Mouse (Mus musculus) kidney, postnatal 10 days (tissue): ENCODE data around the gene Lrrc61.

ENCODE experiments used
- DNase-seq: peaks from one replicate; pipeline ENCODE4 v3.0.0; 2021; ENCODE audit warnings: mixed read lengths

Lrrc61 gene

DNA sequence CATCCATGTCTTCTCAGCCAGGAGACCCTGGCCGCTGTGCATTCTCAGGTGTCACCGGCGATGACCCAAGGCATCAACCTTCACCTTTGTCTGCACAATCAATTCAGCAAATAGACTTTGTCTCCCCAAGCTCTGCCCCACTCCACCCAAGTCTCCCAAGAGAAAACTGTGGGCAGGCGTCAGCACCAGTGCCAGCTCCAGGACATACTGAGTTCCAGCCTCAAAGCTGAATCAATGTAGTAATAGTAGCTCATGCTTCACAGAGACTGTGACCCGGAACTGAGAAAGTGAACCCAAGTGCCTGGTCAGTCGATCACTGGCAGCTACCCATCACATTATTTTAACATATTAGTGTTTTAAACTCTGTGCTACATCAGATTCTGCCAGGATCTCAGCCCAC, 6.3 kb upstream of the Lrrc61 start:
- no peak for DNase-seq

DNA sequence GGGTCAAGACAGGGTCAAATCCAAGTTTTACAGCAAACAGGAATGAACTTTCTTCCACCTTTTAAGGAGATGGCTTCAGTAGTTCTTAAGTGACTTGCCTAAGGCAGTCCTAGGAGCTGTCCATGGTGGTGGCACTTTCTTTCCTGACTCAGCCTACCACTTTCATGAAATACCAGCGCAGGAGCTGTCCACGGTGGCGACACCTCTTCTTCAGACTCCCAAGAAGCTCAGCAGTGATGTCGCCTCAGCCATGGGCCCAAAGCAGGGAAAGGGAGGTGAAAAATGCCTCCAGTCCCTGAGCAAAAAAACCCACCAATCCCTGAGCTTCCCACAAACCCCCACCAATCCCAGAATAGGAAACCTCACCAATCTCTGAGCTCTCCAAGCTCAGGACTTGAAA, 1.7 kb upstream of the Lrrc61 start:
- DNase-seq: peak; percentile 62

DNA sequence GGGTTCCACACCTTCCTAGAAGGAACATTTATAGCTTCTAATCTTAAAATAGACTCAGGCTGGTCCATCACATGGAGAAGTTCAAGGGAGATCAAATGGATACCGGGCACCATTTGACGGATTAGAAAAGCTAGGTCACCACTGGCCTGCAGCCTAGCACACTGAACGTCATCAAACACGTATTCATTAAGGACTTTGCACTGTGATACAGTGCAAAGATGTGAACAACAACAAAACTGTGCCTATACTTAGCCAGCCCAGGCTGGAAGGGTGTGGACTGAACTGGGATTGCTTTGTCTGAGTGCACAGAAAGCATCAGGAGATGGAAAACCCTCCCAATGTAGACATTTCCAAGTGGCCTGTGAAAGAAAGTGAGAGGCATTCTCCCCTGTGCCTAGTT, 777 bp upstream of the Lrrc61 start:
- DNase-seq: no peak

DNA sequence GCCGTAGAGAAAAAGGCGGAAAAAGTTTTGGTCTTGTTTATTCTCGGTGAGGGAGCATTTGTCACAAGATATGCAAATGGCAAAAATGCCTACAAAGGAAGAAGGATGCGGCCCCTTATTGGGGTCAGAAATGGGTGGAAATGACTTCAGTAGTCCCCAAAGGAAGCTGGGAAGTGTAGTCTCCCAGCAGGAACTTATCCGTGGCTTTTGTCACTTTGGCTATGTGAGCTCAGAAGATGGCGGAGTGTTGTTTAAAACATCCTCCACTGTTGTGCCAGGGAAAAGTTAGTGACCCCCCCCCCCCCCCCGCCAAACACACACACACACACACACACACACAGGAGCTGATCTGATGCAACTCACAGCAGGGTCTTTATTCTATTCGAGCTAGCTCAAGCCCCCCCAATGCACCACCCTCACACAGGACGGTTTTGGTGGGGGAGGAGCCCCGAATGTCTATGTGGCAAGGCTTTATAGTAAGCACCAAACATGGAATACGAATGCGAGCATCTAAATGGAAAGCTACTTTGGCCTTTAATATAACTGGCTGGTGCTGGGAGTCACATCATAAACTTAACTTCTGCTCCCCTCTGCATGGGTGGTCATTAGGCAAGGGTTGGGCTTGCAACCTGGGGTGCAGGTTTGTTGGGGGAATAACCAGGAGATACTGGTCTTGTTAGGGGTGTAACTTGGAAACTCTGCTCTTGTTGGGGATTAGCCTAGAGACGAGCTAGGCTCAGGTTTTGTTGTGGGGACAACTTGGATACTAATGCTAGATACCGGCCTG, 701 bp downstream of the Lrrc61 start:
- peak; percentile 68 for DNase-seq

- DNase-seq: no peak
Observed at GRCm38 (mm10) chr6:48555956-48556355, 1.4 kb downstream of the Lrrc61 start.

DNA sequence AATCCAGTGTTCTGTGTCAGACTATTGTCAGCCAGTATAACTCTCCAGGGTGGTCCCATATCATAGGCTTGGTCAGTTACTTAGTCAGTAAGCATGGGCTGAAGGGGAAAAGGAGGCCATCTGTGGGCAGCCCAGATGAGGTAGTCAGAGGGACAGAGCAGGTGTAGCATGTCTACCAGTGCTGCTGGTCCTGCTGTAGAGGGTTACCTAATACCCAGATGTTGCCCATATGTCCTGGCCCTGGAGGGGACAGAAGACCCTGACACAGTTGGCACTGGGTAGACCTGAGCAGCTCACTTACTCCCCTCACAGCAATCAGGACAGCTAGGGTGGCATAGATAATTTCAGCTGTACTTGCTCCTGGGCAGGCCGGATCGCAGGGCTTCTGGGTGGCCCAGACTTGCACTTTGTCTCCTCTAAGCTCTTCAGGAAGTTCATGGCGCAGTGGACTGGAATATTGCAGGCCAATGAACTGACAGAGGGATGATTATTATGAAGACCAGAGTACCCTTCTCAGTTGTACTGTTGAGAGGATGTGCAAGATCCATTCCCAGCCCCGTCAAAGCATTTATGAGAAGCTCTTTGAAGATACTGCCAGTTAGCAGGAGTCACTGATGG, 11.2 kb downstream of the Lrrc61 start:
- DNase-seq: no peak

GRCm38 (mm10) chr6:48566312-48566711, 11.7 kb downstream of the Lrrc61 start:
- DNase-seq: peak; percentile 89

- DNase-seq: peak; percentile 83
Observed at GRCm38 (mm10) chr6:48568036-48568984, 13.7 kb downstream of the Lrrc61 start.

- DNase-seq: no peak
Observed at GRCm38 (mm10) chr6:48569065-48569807, 14.6 kb downstream of the Lrrc61 start.

DNA sequence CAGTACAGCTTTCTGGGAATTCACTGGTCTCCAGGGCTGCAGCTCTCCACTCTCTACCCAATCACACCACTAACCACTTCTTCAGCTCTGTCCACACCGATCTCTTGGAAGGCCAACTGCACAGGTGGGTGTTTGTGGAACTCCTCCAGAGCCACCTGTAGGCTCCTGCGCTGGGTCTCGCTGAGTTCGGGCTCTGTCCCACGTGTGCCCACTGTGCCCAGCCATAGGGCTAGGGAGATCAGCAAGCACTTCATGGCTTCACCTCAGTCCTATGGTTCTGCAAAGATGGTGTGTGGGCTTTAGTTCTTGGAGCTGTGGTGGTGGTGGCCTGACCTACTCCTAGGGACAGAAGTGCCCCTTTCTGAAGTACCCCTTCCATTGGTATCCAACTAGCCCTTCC, 17.4 kb downstream of the Lrrc61 start:
- no peak for DNase-seq

DNA sequence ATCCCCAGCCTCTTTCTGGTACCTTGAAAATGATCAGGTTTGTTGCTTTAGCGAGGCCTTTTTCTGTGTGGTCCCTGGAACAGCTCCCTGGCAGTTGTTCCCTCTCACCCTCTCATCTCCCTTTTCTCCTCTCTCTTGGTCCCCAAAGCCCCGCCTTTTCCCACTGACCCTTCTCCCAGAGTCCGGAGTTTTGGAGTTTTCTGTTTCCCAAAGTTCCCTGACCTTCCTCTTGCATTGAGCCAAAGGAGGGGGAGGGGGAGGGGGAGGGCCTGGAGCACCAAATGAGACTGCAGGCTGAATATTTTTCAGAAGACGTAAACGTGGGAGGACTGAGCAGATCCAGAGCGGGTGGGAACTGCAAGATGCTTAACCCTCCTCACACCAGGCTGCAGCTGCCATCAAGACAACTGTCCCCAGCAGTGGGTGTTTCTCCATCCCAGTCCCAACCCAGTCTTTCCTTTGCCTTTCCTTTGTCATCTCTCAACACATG, 18.0 kb downstream of the Lrrc61 start, which contains the start of gene Rarres2:
TSS of gene Rarres2 (minus strand) at position 218 of the 490 bp plus-strand sequence.
- peak; percentile 79 for DNase-seq

- DNase-seq: peak; percentile 73
Observed at GRCm38 (mm10) chr6:48573280-48573679, 18.7 kb downstream of the Lrrc61 start.

GRCm38 (mm10) chr6:48573981-48574380, 19.4 kb downstream of the Lrrc61 start:
- DNase-seq: no peak

- DNase-seq: no peak
Observed at GRCm38 (mm10) chr6:48578736-48579135, 24.1 kb downstream of the Lrrc61 start.

- DNase-seq: no peak
Observed at GRCm38 (mm10) chr6:48579215-48579648, 24.6 kb downstream of the Lrrc61 start.

DNA sequence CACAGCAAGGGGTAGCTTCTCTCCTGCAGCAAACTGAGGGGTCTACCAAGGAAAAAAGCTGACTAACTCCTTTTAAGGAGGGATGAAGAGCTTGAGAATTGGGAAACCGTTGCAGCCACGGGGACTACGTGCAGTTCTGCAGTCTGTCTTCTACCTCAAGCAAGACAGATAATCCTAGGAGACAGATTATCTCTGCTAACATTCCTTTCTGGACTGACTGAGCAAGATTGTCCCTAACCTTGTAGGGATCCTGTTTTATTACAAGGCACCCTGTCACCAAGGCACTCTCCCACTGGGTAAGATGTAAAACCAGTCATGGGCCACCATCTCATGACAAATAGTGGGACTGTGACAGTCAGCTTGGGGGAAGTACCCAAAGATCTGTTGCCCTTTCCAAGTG, 26.7 kb downstream of the Lrrc61 start:
- no peak for DNase-seq

- DNase-seq: peak; percentile 57
Observed at GRCm38 (mm10) chr6:48582037-48582436, 27.4 kb downstream of the Lrrc61 start.

- no peak for DNase-seq
Observed at GRCm38 (mm10) chr6:48589194-48589750, 34.7 kb downstream of the Lrrc61 start, which contains the start of gene Gm45021. Gene Gm45021, plus strand, starts transcription at chr6:48589610.

DNA sequence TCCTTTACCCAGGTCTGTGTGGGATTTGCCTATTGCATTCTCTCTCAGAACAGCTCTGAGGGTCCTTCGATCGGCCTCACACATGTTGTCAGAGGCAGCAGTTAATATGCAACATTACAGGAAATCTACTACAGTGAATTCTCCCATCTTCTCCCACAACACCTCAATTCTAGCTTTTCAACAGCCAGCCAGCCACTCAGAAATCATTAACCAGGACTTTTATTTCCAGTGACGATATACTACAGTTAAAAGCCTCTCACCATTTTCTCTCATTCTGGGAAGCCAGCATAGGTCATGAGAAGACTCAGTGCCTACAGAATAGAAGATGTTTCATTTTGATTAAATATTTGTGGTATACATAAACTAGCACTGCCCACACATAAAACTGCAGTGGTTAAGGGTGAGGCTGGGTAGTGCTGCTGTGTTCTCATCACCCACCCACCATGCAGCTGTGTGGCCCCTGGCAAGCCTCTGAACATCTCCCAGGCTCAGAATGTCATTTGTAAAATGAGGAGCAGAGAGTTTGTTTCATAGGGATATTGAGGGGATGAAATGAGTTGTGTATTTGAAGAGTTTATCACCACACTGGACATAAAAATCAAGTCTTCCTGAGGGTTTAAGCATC, 36.7 kb downstream of the Lrrc61 start:
- DNase-seq: no peak

- DNase-seq: no peak
Observed at GRCm38 (mm10) chr6:48591871-48592270, 37.3 kb downstream of the Lrrc61 start.
